Mouse (Mus musculus) limb, embryonic 14.5 days (tissue): ENCODE data around the gene Tpst2. TPM values are rescaled to one million over a fixed set of nuclear protein-coding genes. Genes with fewer than 3 reads are reported as not detected.
A peak's percentile ranks its signal among the peaks of the same experiment; 100 is the strongest.

Experiments
- ATAC-seq: fragments of 200-750 bp; cut with Nextera tagmentation; 2 replicates; pipeline ENCODE4 v1.8.0; 2017; ENCODE audit warnings: low read depth, moderate number of reproducible peaks, moderate TSS enrichment; ENCODE audit not compliant: low FRiP score
- DNase-seq: peaks from one replicate; pipeline ENCODE4 v3.0.0-alpha.2; 2015; ENCODE audit warnings: low spot score
- H3K27ac ChIP-seq: fragments of 300-500 bp; sonication (generic); replicated peaks from 2 replicates; pipeline ENCODE4 v1.5.1; 2014; ENCODE audit warnings: low read depth, mild to moderate bottlenecking, low read length, moderate library complexity, mixed read lengths
- H3K27me3 ChIP-seq: fragments of 300-500 bp; sonication (generic); 2 replicates; pipeline ENCODE4 v1.6.1; 2014; ENCODE audit warnings: low read length, mixed read lengths; ENCODE audit not compliant: control insufficient read depth, insufficient read depth
- H3K36me3 ChIP-seq: fragments of 300-500 bp; sonication (generic); 2 replicates; pipeline ENCODE4 v1.6.1; 2014; ENCODE audit warnings: mild to moderate bottlenecking, low read length, moderate library complexity, mixed read lengths; ENCODE audit not compliant: control insufficient read depth, insufficient read depth
- H3K4me1 ChIP-seq: fragments of 300-500 bp; sonication (generic); 2 replicates; pipeline ENCODE4 v1.6.1; 2014; ENCODE audit warnings: antibody characterized with exemption, low read length, mixed read lengths; ENCODE audit not compliant: control insufficient read depth, insufficient read depth
- H3K4me2 ChIP-seq: fragments of 300-500 bp; sonication (generic); replicated peaks from 2 replicates; pipeline ENCODE4 v1.6.1; 2014; ENCODE audit warnings: low read depth, mild to moderate bottlenecking, low read length, moderate library complexity; ENCODE audit not compliant: severe bottlenecking
- H3K4me3 ChIP-seq: fragments of 300-500 bp; sonication (generic); replicated peaks from 2 replicates; pipeline ENCODE4 v1.5.1; 2014; ENCODE audit warnings: low read length
- H3K9ac ChIP-seq: fragments of 300-500 bp; sonication (generic); 2 replicates; pipeline ENCODE4 v1.6.1; 2014; ENCODE audit warnings: mild to moderate bottlenecking, low read depth, low read length, moderate library complexity; ENCODE audit not compliant: severe bottlenecking
- H3K9me3 ChIP-seq: fragments of 300-500 bp; sonication (generic); 2 replicates; pipeline ENCODE4 v1.6.1; 2016; ENCODE audit warnings: low read length; ENCODE audit not compliant: control insufficient read depth
- POLR2A ChIP-seq: fragments of 200-500 bp; IDR thresholded peaks from 2 replicates; pipeline ENCODE4 v1.8.0; 2012; ENCODE audit warnings: inconsistent platforms, mild to moderate bottlenecking, moderate library complexity, borderline replicate concordance; ENCODE audit not compliant: insufficient read depth, insufficient read length; ENCODE audit errors: extremely low read depth
- WGBS: fragments of 180-500 bp; shearing (Covaris S2); extraction: QIAGEN DNeasy Blood & Tissue Kit; methylation state at CpG from one replicate; pipeline ENCODE4 v1.1.7; 2014; 5-methylcytosine and 5-hydroxymethylcytosine counted together
- polyA plus RNA-seq, 2 experiments: library from polyadenylated mRNA; depleted of rRNA in 1 of 2; stranded (reverse) in 1 of 2; unstranded in 1 of 2; fragments of >200 nt; fragmentation: Nextera tagmentation in 1 of 2; extraction: Ambion mirVana in 1 of 2; gene quantifications; 2 replicates each; pipeline versions ENCODE4 v1.2.1 to v1.2.3; 2012 to 2014

The Tpst2 gene
- polyA plus RNA-seq, 2 experiments, result 37.0 to 39.7 TPM

GRCm38 (mm10) chr5:112346211-112346965, 69.9 kb downstream of the Tpst2 start:
- WGBS, result 81% methylated on average over 16 of the region's 16 CpGs
- peaks cover 10% of the 10 kb centered on the region for H3K4me1 ChIP-seq
- no peaks in the 10 kb centered on the region for H3K27me3 ChIP-seq
- H3K9me3 ChIP-seq, result no peaks in the 10 kb centered on the region
- H3K4me3 ChIP-seq, result no peak overlapping the region
- peak overlapping the region; percentile 16; the same call in 1 of the 2 replicates for H3K9ac ChIP-seq
- no peak overlapping the region for H3K27ac ChIP-seq
- TF ChIP-seq POLR2A, result no peak
- no peak for DNase-seq
- peaks cover 32% of the 10 kb centered on the region for H3K36me3 ChIP-seq
- no peak for ATAC-seq
- H3K4me2 ChIP-seq, result no peak overlapping the region

GRCm38 (mm10) chr5:112349169-112349568, 72.7 kb downstream of the Tpst2 start:
- TF ChIP-seq POLR2A, result no peak
- H3K4me3 ChIP-seq, result no peak overlapping the region
- no peak overlapping the region for H3K9ac ChIP-seq
- ATAC-seq (no peak), DNase-seq (no peak)
- no peaks in the 10 kb centered on the region for H3K9me3 ChIP-seq
- peaks cover 54% of the 10 kb centered on the region for H3K36me3 ChIP-seq
- 91% methylated on average over 8 of the region's 8 CpGs for WGBS
- no peak overlapping the region for H3K27ac ChIP-seq
- no peaks in the 10 kb centered on the region for H3K4me1 ChIP-seq
- H3K4me2 ChIP-seq, result no peak overlapping the region
- H3K27me3 ChIP-seq, result no peaks in the 10 kb centered on the region

DNA sequence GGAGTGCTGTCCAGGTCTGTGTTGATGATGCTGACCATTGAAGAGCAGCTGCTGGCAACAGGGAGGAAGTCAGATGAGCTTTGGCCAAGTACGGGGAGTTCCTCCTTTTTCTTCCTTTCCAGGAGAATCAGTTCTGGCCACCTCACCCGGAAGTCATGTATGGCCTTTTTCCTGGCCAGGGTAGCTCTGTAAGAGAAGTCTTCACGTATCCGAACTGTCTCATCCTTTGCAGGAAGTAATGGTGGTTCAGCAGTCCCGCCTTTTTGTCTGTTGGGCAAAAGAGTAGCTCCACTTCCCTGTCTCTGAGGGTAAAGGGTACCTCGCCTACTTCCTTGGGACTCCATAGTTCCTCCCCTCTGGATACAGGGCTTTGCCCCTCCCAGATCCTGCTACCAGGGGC, 79.0 kb downstream of the Tpst2 start:
- no peak for ATAC-seq
- Histone ChIP-seq H3K27me3 (no peaks in the 10 kb centered on the region), H3K4me1 (no peaks in the 10 kb centered on the region), H3K36me3 (peaks cover 54% of the 10 kb centered on the region), H3K9ac (no peak overlapping the region), H3K4me3 (no peak overlapping the region), H3K27ac (no peak overlapping the region), H3K4me2 (no peak overlapping the region), H3K9me3 (no peaks in the 10 kb centered on the region)
- no peak for DNase-seq
- 94% methylated on average over 6 of the region's 6 CpGs for WGBS
- TF ChIP-seq POLR2A, result no peak

- 68% methylated on average over 13 of the region's 13 CpGs for WGBS
- Histone ChIP-seq H3K9ac (no peak within 1 kb of the TSS), H3K4me3 (no peak within 1 kb of the TSS), H3K4me1 (no peaks in the 10 kb centered on the region), H3K27me3 (no peaks in the 10 kb centered on the region), H3K27ac (no peak within 1 kb of the TSS), H3K9me3 (no peaks in the 10 kb centered on the region), H3K36me3 (peaks cover 51% of the 10 kb centered on the region), H3K4me2 (no peak within 1 kb of the TSS)
- ATAC-seq (no peak), DNase-seq (no peak)
- no peak for TF ChIP-seq POLR2A
Measured at GRCm38 (mm10) chr5:112355910-112356309, 79.4 kb downstream of the Tpst2 start, which contains the start of gene Gm6583. Gene Gm6583 (minus strand): TSS chr5:112356033.

- H3K27ac ChIP-seq, result no peak overlapping the region
- no peaks in the 10 kb centered on the region for H3K4me1 ChIP-seq
- DNase-seq, result no peak
- H3K4me3 ChIP-seq, result no peak overlapping the region
- TF ChIP-seq POLR2A, result no peak
- peaks cover 49% of the 10 kb centered on the region for H3K36me3 ChIP-seq
- WGBS, result 91% methylated on average over 9 of the region's 9 CpGs
- no peak for ATAC-seq
- H3K9me3 ChIP-seq, result no peaks in the 10 kb centered on the region
- no peak overlapping the region for H3K9ac ChIP-seq
- H3K4me2 ChIP-seq, result no peak overlapping the region
- H3K27me3 ChIP-seq, result no peaks in the 10 kb centered on the region
Measured at GRCm38 (mm10) chr5:112356322-112356721, 79.8 kb downstream of the Tpst2 start.
